Mouse (Mus musculus) heart, postnatal 10 days (tissue): Measurements from ENCODE around the gene Prpf31. TPM values are rescaled to one million over a fixed set of nuclear protein-coding genes. Genes with fewer than 3 reads are reported as not detected.

Experiments used
- DNase-seq, 2 experiments: peaks; one replicate each; pipeline ENCODE4 v3.0.0; 2021
- intact Hi-C: fragments of 180-260 bp; cut with DNase I; formaldehyde crosslinking; loops from one replicate; pipeline ENCODE4 v1.15.1; 2025
- microRNA-seq, 2 experiments: library from miRNA; unstranded; fragments of <30 nt; microRNA quantifications; one replicate each; pipeline ENCODE4 v1.2.0; 2022
- total RNA-seq, 2 experiments: library from RNA; stranded (reverse); gene quantifications; 2 replicates each; pipeline ENCODE4 v1.2.3; 2021

Prpf31 gene
- total RNA-seq, 2 experiments from 2014 or later = 33.1 to 33.4 TPM

DNA sequence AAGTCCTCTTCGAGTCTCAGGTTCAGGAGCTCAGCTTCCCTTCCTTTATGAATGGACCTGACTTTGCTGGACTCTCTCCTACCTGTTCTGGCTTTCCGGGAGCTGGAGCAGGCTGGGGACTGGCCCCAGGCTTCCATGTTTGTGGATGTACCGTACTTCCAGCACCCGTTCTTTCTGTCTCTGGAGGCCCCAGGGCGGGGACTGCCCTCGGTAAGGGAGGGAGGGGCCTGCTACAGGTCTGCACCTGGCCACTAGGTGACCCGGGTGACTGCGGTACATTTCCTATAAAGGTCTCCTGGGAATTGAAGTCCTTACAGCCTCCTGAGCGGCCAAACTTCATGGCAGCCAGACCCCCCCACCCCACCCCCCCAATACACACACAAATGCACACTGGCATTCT lies 47.6 kb downstream of the Prpf31 start, which contains the start of gene Tmc4:
TSS of gene Tmc4 (minus strand) at position 212 of the 400 bp plus-strand sequence.
- DNase-seq = no peak
- intact Hi-C loops = loop anchor here (10.0 kb wide), 1 partner anchor 227 kb away; no protein-coding TSS in a partner anchor

DNA sequence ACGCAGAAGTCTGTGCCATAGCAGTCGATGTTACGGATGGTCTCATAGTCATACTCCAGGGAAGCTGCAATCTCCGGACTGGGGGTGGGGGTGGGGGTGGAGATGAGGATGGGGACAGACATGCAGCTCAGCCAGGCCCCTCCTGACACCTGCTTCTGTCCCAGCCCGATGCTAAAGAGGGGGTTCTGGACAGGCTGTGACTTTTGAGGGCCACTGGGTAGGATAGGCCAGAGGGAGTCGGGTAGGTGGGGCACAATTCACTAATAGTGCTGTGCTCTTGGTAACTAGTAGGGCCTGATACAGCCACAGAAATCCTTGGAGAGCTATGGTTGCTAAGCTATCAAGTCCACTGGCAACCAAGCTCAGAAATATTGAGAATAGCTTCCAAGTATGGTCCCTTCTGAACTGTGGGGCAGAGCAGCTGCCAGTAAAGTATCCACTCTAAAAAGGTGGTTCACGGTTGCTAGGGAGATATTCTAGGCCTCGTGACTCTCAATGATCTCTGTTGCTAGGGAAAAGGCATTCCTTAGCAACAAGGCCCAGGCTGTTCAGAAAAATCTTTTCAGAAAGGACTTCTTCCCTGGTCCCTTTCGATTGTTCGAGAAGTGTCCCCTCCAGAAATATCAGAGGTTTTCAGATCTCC lies 54.2 kb downstream of the Prpf31 start:
- DNase-seq = no peak
- intact Hi-C loops = no loop called here

DNA sequence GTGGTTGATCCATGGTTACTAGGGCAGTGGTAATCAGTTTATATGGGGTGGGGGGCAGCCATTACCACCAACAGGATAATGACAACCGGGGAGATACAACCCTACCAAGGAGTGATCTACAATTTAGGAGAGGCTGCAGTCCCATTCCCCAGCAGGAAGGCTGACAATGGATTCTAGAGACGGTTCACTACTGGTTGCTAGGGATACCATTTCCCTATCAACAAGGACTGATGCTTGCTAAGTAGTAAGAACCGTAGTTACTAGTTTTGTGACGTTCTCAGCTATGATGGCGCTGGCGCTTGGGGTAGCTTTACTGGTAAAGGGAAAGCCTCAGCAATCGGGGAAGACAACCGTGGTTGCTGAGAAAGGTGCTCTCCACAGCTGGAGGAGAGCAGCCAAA lies 54.9 kb downstream of the Prpf31 start:
- intact Hi-C loops = no loop called here
- no peak for DNase-seq

DNA sequence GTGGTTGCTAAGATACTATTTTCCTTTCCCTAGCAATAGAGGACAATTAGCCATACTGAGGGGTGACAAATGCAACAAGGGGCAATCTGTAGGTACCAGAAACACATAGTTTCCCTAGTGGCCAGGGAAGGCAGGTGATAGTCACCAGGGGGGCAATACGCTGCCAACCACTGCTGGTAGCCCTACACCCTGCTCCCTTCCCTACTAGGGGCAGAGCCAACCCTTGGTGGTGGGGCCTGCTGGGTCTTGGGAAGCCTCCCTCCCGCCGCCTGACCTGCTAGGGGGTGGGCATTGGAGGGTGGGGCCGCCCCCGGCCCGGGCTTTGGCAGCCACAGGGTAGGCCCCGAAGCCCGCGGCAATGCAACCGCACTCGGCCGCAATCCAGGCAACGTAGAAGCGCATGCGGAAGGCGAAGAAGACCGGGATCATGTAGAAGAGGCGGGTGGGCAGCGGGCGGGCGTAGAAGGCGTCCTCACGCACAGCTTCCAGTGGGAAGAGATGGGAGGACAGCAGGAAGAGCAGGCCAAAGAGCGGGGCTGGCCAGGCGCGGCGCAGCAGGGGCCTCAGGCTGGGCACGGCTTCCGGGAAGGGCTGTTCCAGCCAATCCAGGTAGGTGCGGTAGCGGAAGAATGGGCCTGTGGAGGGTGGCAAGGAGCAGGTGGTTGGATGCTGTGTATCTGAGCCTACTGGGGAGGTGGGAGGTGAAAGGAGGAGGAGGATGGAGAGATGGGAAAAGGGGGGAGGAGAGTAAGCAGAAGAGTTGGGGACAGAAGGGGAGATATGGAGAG lies 55.8 kb downstream of the Prpf31 start:
- no peak for DNase-seq
- intact Hi-C loops = no loop called here

DNA sequence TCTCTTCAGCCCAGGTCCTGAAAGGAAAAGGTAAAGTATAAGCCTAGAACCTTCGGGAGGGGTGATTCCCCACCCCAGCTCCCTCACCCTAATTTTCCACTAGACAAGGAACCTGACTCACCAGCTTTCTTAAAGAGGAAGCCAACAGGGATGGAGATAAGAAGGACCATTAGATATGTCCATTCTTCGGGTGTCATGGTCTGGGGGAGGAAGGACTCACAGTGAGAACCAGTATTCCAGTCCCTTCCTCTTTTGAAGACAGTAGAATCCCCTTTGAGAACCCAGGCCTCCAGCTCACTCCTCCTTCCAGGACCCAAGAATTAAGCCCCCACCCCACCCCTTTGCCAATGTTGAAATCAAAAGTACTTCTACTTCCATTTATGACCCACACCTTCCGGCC lies 62.1 kb downstream of the Prpf31 start:
- intact Hi-C loops = loop anchor here (2.0 to 10.0 kb wide), 4 partner anchors 17 to 445 kb away; partner anchors contain the start of genes Cnot3 and Leng8
- DNase-seq = no peak

Small RNA genes within 50 kb of the gene (microRNA-seq; reads per million reads assigned to microRNA genes)
- 0 reads per million in 2 experiments for gene Gm25100
- gene Mir3572 = 3.6 to 5.2 reads per million in 2 experiments

Other genes starting within 250 kb of the Prpf31 start
- gene Cacng8, start 239.3 kb upstream of the Prpf31 start, total RNA-seq = not detected
- gene Cacng6, start 205.8 kb upstream of the Prpf31 start, total RNA-seq = 1 to 10 TPM; 1.9 to 2.0 TPM
- gene Tarm1, start 127.4 kb upstream of the Prpf31 start, total RNA-seq = not detected
- gene Oscar, start 13.8 kb upstream of the Prpf31 start, total RNA-seq = under 1 TPM; 0.24 to 0.27 TPM
- 1,000 to 10,000 TPM; 1,653 to 1,740 TPM for gene Ndufa3, start 12.6 kb upstream of the Prpf31 start, total RNA-seq
- gene Tfpt, start 56 bp upstream of the Prpf31 start, total RNA-seq = 10 to 100 TPM; 20.3 to 29.9 TPM
- gene Cnot3, start 15.3 kb downstream of the Prpf31 start, total RNA-seq = 10 to 100 TPM; 36.4 to 40.0 TPM
- gene Leng1, start 35.9 kb downstream of the Prpf31 start, total RNA-seq = 10 to 100 TPM in 1 of 2 experiments, 1 to 10 TPM in 1; 6.7 to 10.4 TPM
- gene Tmc4, start 47.6 kb downstream of the Prpf31 start, total RNA-seq = 1 to 10 TPM; 1.5 to 2.1 TPM
- 100 to 1,000 TPM; 106 to 107 TPM for gene Tsen34, start 62.9 kb downstream of the Prpf31 start, total RNA-seq
- gene Mboat7, start 63.5 kb downstream of the Prpf31 start, total RNA-seq = 10 to 100 TPM; 25.7 to 28.9 TPM
- 100 to 1,000 TPM; 812 to 873 TPM for gene Rps9, start 74.0 kb downstream of the Prpf31 start, total RNA-seq
- 1 to 10 TPM in 1 of 2 experiments, under 1 TPM in 1; 0.67 to 1.4 TPM for gene Pirb, start 90.4 kb downstream of the Prpf31 start, total RNA-seq
- under 1 TPM in 1 of 2 experiments, not detected in 1; 0.24 TPM for gene Gm15448, start 195.7 kb downstream of the Prpf31 start, total RNA-seq
- gene Pira2, start 215.1 kb downstream of the Prpf31 start, total RNA-seq = under 1 TPM in 1 of 2 experiments, not detected in 1; 0.19 TPM